Mouse (Mus musculus): ENCODE results near the gene Cstad. TPM values are rescaled to one million over a fixed set of nuclear protein-coding genes. Genes with fewer than 3 reads are reported as not detected.

Gene Cstad
- polyA plus RNA-seq (2011; ENCODE audit: insufficient read depth, insufficient read length, low replicate concordance, missing spikeins), result 1.9 TPM in 1 of 2 replicates, not detected in the other

DNA sequence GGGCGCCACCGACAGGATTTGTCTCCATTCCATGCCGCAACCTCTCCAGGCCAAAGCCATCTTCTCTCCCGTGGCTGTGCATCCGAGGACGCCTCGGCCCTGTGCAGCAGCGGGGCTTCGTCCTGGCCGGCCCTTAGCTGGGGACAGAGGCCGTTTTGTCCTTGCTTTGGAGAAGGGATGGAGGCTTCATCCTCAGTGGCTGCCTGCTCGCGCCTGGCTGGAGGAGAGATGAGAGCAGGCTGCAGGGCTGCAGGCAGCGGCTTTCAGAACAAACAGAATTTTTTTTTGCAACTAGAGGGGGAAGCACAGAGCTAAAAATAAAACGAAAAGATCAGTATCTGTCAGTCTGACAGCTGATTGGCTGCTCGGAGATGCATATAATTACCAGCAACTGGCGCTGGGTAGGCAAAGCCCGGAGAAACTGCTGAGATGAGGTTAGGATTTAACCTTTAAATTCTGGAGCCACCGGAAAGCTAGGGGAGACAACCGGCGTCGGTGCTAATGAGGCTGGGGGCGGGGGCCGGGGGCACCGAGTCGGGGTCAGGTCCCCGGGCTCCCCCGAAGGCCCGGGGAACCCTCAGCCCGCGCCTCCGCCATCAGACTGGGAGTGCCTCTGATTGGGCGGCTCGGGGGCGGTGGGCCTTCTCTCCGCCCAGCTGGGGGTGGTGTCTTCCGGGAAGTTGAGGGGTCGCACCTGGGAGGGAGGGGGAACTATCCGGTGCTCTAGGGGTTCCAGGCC lies at the start of gene Cstad:
TSS of gene Cstad (plus strand) at position 400 of the 739 bp plus-strand sequence.
- TF ChIP-seq CTCF (IDR thresholded peaks at IDR 0.05; ENCODE audit: control insufficient read depth, insufficient read depth, low read length) (no peak), POLR2A (IDR thresholded peaks at IDR 0.05; ENCODE audit: borderline replicate concordance, control insufficient read depth, low read depth, low read length) (peak; percentile 60; the same call in 1 of the 2 replicates)
- no peaks in the 10 kb centered on the region for H3K4me1 ChIP-seq (ENCODE audit: control insufficient read depth, insufficient read depth, low read length)
- H3K27ac ChIP-seq (ENCODE audit: control insufficient read depth, insufficient read depth, low read depth, low read length, poor library complexity), result peak within 1 kb of the TSS; percentile 91
- WGBS, result 2% methylated on average over 39 of the region's 39 CpGs
- H3K4me3 ChIP-seq (replicated peaks; ENCODE audit: control insufficient read depth, low read depth, low read length), result peak within 1 kb of the TSS; percentile 59

- no peak overlapping the region for H3K4me3 ChIP-seq (replicated peaks; ENCODE audit: control insufficient read depth, low read depth, low read length)
- WGBS, result 68% methylated on average over 7 of the region's 7 CpGs
- TF ChIP-seq CTCF (IDR thresholded peaks at IDR 0.05; ENCODE audit: control insufficient read depth, insufficient read depth, low read length) (no peak), POLR2A (IDR thresholded peaks at IDR 0.05; ENCODE audit: borderline replicate concordance, control insufficient read depth, low read depth, low read length) (no peak)
Measured at GRCm38 (mm10) chr2:30545706-30546105, 49.1 kb upstream of the Cstad start.

DNA sequence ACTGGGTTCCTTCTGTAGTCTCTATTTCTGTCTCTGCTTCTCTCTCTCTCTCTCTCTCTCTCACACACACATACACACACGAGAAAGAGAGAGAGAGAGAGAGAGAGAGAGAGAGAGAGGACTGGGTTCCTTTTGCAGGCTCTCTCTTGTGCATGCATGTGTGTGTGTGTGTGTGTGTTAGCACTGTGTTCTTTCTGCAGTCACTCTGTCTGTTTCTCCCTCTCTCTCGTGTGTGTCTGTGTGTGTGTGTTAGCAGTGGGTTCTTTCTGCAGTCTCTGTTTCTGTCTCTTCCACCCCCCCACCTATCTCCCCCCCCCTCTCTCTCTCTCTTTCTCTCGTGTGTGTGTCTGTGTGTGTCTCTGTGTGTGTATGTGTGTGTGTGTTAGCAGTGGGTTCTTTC lies 48.6 kb upstream of the Cstad start:
- 29% methylated on average over 3 of the region's 3 CpGs for WGBS
- H3K4me1 ChIP-seq (ENCODE audit: control insufficient read depth, insufficient read depth, low read length), result peaks cover 1% of the 10 kb centered on the region; the same call in 1 of the 2 replicates
- no peak overlapping the region for H3K27ac ChIP-seq (ENCODE audit: control insufficient read depth, insufficient read depth, low read depth, low read length, poor library complexity)

More at GRCm38 (mm10) chr2:30545706-30546105, 49.1 kb upstream of the Cstad start:
- Histone ChIP-seq H3K27ac (ENCODE audit: control insufficient read depth, insufficient read depth, low read depth, low read length, poor library complexity) (no peak overlapping the region), H3K4me1 (ENCODE audit: control insufficient read depth, insufficient read depth, low read length) (peaks cover 1% of the 10 kb centered on the region; the same call in 1 of the 2 replicates)

GRCm38 (mm10) chr2:30547455-30548217 lies 47.2 kb upstream of the Cstad start:
- WGBS, result 36% methylated on average over 19 of the region's 19 CpGs
- Histone ChIP-seq H3K4me3 (replicated peaks; ENCODE audit: control insufficient read depth, low read depth, low read length) (no peak overlapping the region), H3K27ac (ENCODE audit: control insufficient read depth, insufficient read depth, low read depth, low read length, poor library complexity) (no peak overlapping the region), H3K4me1 (ENCODE audit: control insufficient read depth, insufficient read depth, low read length) (peaks cover 1% of the 10 kb centered on the region; the same call in 1 of the 2 replicates)
- no peak for TF ChIP-seq CTCF (IDR thresholded peaks at IDR 0.05; ENCODE audit: control insufficient read depth, insufficient read depth, low read length)
- no peak; the same call in 1 of the 2 replicates for TF ChIP-seq POLR2A (IDR thresholded peaks at IDR 0.05; ENCODE audit: borderline replicate concordance, control insufficient read depth, low read depth, low read length)

More for the DNA sequence above, 48.6 kb upstream of the Cstad start:
- no peak for TF ChIP-seq CTCF (IDR thresholded peaks at IDR 0.05; ENCODE audit: control insufficient read depth, insufficient read depth, low read length)
- TF ChIP-seq POLR2A (IDR thresholded peaks at IDR 0.05; ENCODE audit: borderline replicate concordance, control insufficient read depth, low read depth, low read length), result no peak
- H3K4me3 ChIP-seq (replicated peaks; ENCODE audit: control insufficient read depth, low read depth, low read length), result no peak overlapping the region

- 55% methylated on average over 5 of the region's 5 CpGs for WGBS
- Histone ChIP-seq H3K4me3 (replicated peaks; ENCODE audit: control insufficient read depth, low read depth, low read length) (no peak overlapping the region), H3K4me1 (ENCODE audit: control insufficient read depth, insufficient read depth, low read length) (peaks cover 1% of the 10 kb centered on the region; the same call in 1 of the 2 replicates), H3K27ac (ENCODE audit: control insufficient read depth, insufficient read depth, low read depth, low read length, poor library complexity) (no peak overlapping the region)
- TF ChIP-seq CTCF (IDR thresholded peaks at IDR 0.05; ENCODE audit: control insufficient read depth, insufficient read depth, low read length), result no peak
- TF ChIP-seq POLR2A (IDR thresholded peaks at IDR 0.05; ENCODE audit: borderline replicate concordance, control insufficient read depth, low read depth, low read length), result no peak
Measured at GRCm38 (mm10) chr2:30551579-30551978, 43.3 kb upstream of the Cstad start.

DNA sequence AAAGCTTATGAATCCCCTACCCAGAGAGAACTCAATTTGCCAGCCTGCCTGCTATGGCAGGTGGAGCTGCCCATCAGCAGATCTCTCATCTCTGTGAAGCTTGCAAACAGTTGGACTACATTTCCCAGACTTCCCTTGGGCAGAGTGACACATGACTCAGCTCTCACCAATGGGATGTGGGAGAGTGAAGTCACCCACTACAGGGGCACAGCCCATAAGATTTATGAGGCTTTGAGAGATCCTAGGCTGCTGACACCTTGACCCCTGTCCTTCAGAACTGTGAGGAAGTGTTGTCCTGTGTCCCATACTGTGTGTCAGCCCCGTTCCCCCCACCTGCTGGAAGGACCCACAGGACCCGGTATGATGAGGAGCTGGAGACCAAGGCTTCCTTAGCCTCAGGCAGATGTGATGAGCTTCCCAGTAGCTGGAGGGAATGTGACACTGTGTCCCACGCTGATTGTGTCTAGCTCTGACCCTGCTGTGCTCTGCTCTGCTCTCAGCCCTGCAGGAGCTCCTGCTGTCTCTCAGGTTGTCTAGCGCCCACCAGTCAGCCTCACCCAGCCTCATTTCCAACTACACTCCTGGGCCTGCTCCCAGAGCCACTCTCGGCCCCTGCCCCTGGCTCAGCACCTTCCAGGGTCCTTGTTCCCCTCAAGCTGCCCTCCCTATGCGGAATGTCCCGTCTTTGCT lies 40.8 kb upstream of the Cstad start:
- no peak for TF ChIP-seq POLR2A (IDR thresholded peaks at IDR 0.05; ENCODE audit: borderline replicate concordance, control insufficient read depth, low read depth, low read length)
- no peak for TF ChIP-seq CTCF (IDR thresholded peaks at IDR 0.05; ENCODE audit: control insufficient read depth, insufficient read depth, low read length)
- WGBS, result 79% methylated on average over 7 of the region's 7 CpGs
- Histone ChIP-seq H3K4me1 (ENCODE audit: control insufficient read depth, insufficient read depth, low read length) (no peaks in the 10 kb centered on the region), H3K27ac (ENCODE audit: control insufficient read depth, insufficient read depth, low read depth, low read length, poor library complexity) (no peak overlapping the region), H3K4me3 (replicated peaks; ENCODE audit: control insufficient read depth, low read depth, low read length) (no peak overlapping the region)

DNA sequence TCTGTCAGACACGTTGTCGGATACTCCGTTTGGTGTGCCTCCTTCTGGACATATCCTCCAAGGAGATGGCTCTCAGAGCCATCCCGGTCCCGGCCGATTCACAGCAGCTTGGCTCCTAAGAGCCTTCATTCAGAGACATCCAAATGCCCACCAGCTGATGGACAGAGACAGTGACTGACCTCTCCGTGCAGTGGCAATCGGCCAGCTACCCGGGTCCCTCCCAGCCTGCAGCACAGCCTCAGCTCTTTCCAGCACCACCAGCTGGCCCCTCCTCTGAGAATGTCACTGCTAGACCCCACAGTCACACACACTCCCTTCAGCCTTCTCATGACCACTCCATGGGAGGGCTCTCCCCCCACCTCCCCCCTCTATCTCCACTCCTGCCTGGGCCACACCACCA lies 39.6 kb upstream of the Cstad start:
- WGBS, result 87% methylated on average over 9 of the region's 9 CpGs
- no peak for TF ChIP-seq CTCF (IDR thresholded peaks at IDR 0.05; ENCODE audit: control insufficient read depth, insufficient read depth, low read length)
- TF ChIP-seq POLR2A (IDR thresholded peaks at IDR 0.05; ENCODE audit: borderline replicate concordance, control insufficient read depth, low read depth, low read length), result no peak

More for the DNA sequence above, 39.6 kb upstream of the Cstad start:
- Histone ChIP-seq H3K4me1 (ENCODE audit: control insufficient read depth, insufficient read depth, low read length) (no peaks in the 10 kb centered on the region), H3K27ac (ENCODE audit: control insufficient read depth, insufficient read depth, low read depth, low read length, poor library complexity) (no peak overlapping the region), H3K4me3 (replicated peaks; ENCODE audit: control insufficient read depth, low read depth, low read length) (no peak overlapping the region)

Data from bone marrow, adult 2 months (tissue).